Mouse (Mus musculus): ENCODE measurements around the gene Cirbp. TPM values are rescaled to one million over a fixed set of nuclear protein-coding genes. Genes with fewer than 3 reads are reported as not detected.

Cirbp gene
- total and polyA plus RNA-seq, 2 experiments from 2014 or later, result 121 to 330 TPM

- 10% methylated on average over 21 of the region's 21 CpGs for WGBS
- Histone ChIP-seq H3K9ac (replicated peaks; ENCODE audit: low read depth, low read length) (peak overlapping the region; percentile 45; the same call in 1 of the 2 replicates), H3K36me3 (replicated peaks; ENCODE audit: control insufficient read depth, insufficient read depth, low read length) (no peaks in the 10 kb centered on the region), H3K4me2 (ENCODE audit: low read depth, low read length) (peak overlapping the region; percentile 64), H3K9me3 (replicated peaks; ENCODE audit: control insufficient read depth, low read length) (no peaks in the 10 kb centered on the region), H3K4me3 (ENCODE audit: low read depth, low read length) (peak overlapping the region; percentile 44), H3K27me3 (ENCODE audit: control insufficient read depth, insufficient read depth, low read length) (peaks cover 54% of the 10 kb centered on the region), H3K27ac (ENCODE audit: low read depth) (no peak overlapping the region), H3K4me1 (ENCODE audit: control insufficient read depth, insufficient read depth) (peaks cover 12% of the 10 kb centered on the region)
- ATAC-seq (ENCODE audit: insufficient read depth, low read depth) (no peak), DNase-seq (ENCODE audit: low spot score) (no peak)
- no peak for TF ChIP-seq EP300 (IDR thresholded peaks at IDR 0.05; ENCODE audit: low read depth)
- no peak for TF ChIP-seq CTCF (IDR thresholded peaks at IDR 0.05; ENCODE audit: low read depth)
These were observed 24.2 kb downstream of the Cirbp start for GRCm38 (mm10) chr10:80189999-80190398.

GRCm38 (mm10) chr10:80190491-80191051, 24.8 kb downstream of the Cirbp start:
- peaks cover 12% of the 10 kb centered on the region for H3K4me1 ChIP-seq (ENCODE audit: control insufficient read depth, insufficient read depth)
- H3K4me2 ChIP-seq (ENCODE audit: low read depth, low read length), result peak overlapping the region; percentile 64
- H3K9ac ChIP-seq (replicated peaks; ENCODE audit: low read depth, low read length), result peak overlapping the region; percentile 45
- no peak for DNase-seq (ENCODE audit: low spot score)
- no peaks in the 10 kb centered on the region for H3K9me3 ChIP-seq (replicated peaks; ENCODE audit: control insufficient read depth, low read length)
- peak; percentile 59; the same call in 1 of the 2 replicates for ATAC-seq (ENCODE audit: insufficient read depth, low read depth)
- peak overlapping the region; percentile 44 for H3K4me3 ChIP-seq (ENCODE audit: low read depth, low read length)
- under 1% methylated on average over 47 of the region's 48 CpGs for WGBS
- no peaks in the 10 kb centered on the region for H3K36me3 ChIP-seq (replicated peaks; ENCODE audit: control insufficient read depth, insufficient read depth, low read length)
- H3K27ac ChIP-seq (ENCODE audit: low read depth), result no peak overlapping the region
- H3K27me3 ChIP-seq (ENCODE audit: control insufficient read depth, insufficient read depth, low read length), result peaks cover 54% of the 10 kb centered on the region
- TF ChIP-seq CTCF (IDR thresholded peaks at IDR 0.05; ENCODE audit: low read depth), result no peak
- TF ChIP-seq EP300 (IDR thresholded peaks at IDR 0.05; ENCODE audit: low read depth), result no peak

GRCm38 (mm10) chr10:80193976-80194375, 28.2 kb downstream of the Cirbp start:
- WGBS, result 54% methylated on average over 6 of the region's 6 CpGs
- DNase-seq (ENCODE audit: low spot score) (no peak), ATAC-seq (ENCODE audit: insufficient read depth, low read depth) (no peak)
- Histone ChIP-seq H3K36me3 (replicated peaks; ENCODE audit: control insufficient read depth, insufficient read depth, low read length) (no peaks in the 10 kb centered on the region), H3K27ac (ENCODE audit: low read depth) (no peak overlapping the region), H3K4me1 (ENCODE audit: control insufficient read depth, insufficient read depth) (peaks cover 12% of the 10 kb centered on the region), H3K9me3 (replicated peaks; ENCODE audit: control insufficient read depth, low read length) (no peaks in the 10 kb centered on the region), H3K4me2 (ENCODE audit: low read depth, low read length) (no peak overlapping the region), H3K27me3 (ENCODE audit: control insufficient read depth, insufficient read depth, low read length) (peaks cover 33% of the 10 kb centered on the region), H3K4me3 (ENCODE audit: low read depth, low read length) (no peak overlapping the region), H3K9ac (replicated peaks; ENCODE audit: low read depth, low read length) (no peak overlapping the region)
- no peak for TF ChIP-seq CTCF (IDR thresholded peaks at IDR 0.05; ENCODE audit: low read depth)
- TF ChIP-seq EP300 (IDR thresholded peaks at IDR 0.05; ENCODE audit: low read depth), result no peak

- TF ChIP-seq EP300 (IDR thresholded peaks at IDR 0.05; ENCODE audit: low read depth) (no peak), CTCF (IDR thresholded peaks at IDR 0.05; ENCODE audit: low read depth) (no peak)
- DNase-seq (ENCODE audit: low spot score), result no peak
These were observed 28.7 kb downstream of the Cirbp start for GRCm38 (mm10) chr10:80194441-80194840.

GRCm38 (mm10) chr10:80196167-80196566, 30.4 kb downstream of the Cirbp start:
- 81% methylated on average over 1 of the region's 1 CpGs for WGBS
- Histone ChIP-seq H3K9me3 (replicated peaks; ENCODE audit: control insufficient read depth, low read length) (no peaks in the 10 kb centered on the region), H3K4me1 (ENCODE audit: control insufficient read depth, insufficient read depth) (no peaks in the 10 kb centered on the region), H3K4me2 (ENCODE audit: low read depth, low read length) (no peak overlapping the region), H3K9ac (replicated peaks; ENCODE audit: low read depth, low read length) (no peak overlapping the region), H3K27me3 (ENCODE audit: control insufficient read depth, insufficient read depth, low read length) (peaks cover 15% of the 10 kb centered on the region), H3K4me3 (ENCODE audit: low read depth, low read length) (no peak overlapping the region), H3K36me3 (replicated peaks; ENCODE audit: control insufficient read depth, insufficient read depth, low read length) (no peaks in the 10 kb centered on the region), H3K27ac (ENCODE audit: low read depth) (no peak overlapping the region)
- DNase-seq (ENCODE audit: low spot score) (no peak), ATAC-seq (ENCODE audit: insufficient read depth, low read depth) (no peak)
- TF ChIP-seq CTCF (IDR thresholded peaks at IDR 0.05; ENCODE audit: low read depth), result no peak
- no peak for TF ChIP-seq EP300 (IDR thresholded peaks at IDR 0.05; ENCODE audit: low read depth)

More at GRCm38 (mm10) chr10:80194441-80194840, 28.7 kb downstream of the Cirbp start:
- ATAC-seq (ENCODE audit: insufficient read depth, low read depth), result no peak
- H3K27ac ChIP-seq (ENCODE audit: low read depth), result no peak overlapping the region
- 70% methylated on average over 8 of the region's 8 CpGs for WGBS
- H3K4me2 ChIP-seq (ENCODE audit: low read depth, low read length), result no peak overlapping the region
- no peaks in the 10 kb centered on the region for H3K9me3 ChIP-seq (replicated peaks; ENCODE audit: control insufficient read depth, low read length)
- H3K9ac ChIP-seq (replicated peaks; ENCODE audit: low read depth, low read length), result no peak overlapping the region
- H3K4me3 ChIP-seq (ENCODE audit: low read depth, low read length), result no peak overlapping the region
- peaks cover 12% of the 10 kb centered on the region for H3K4me1 ChIP-seq (ENCODE audit: control insufficient read depth, insufficient read depth)
- H3K27me3 ChIP-seq (ENCODE audit: control insufficient read depth, insufficient read depth, low read length), result peaks cover 31% of the 10 kb centered on the region
- H3K36me3 ChIP-seq (replicated peaks; ENCODE audit: control insufficient read depth, insufficient read depth, low read length), result no peaks in the 10 kb centered on the region

Data from heart, postnatal 0 days (tissue).